Mouse (Mus musculus) intestine, embryonic 14.5 days (tissue): ENCODE measurements around the gene H2-Eb2. TPM values are rescaled to one million over a fixed set of nuclear protein-coding genes. Genes with fewer than 3 reads are reported as not detected.

ENCODE experiments used
- ATAC-seq: fragments of 200-750 bp; cut with Nextera tagmentation; replicated peaks from 2 replicates; pipeline ENCODE4 v1.8.0; 2017; ENCODE audit warnings: low read depth, moderate number of reproducible peaks, moderate TSS enrichment, moderate library complexity; ENCODE audit not compliant: low FRiP score, low TSS enrichment
- DNase-seq: peaks from one replicate; pipeline ENCODE4 v3.0.0-alpha.2; 2018; ENCODE audit warnings: low spot score
- H3K27ac ChIP-seq: fragments of 300-500 bp; sonication (generic); 2 replicates; pipeline ENCODE4 v1.5.1; 2014; ENCODE audit warnings: low read depth, mild to moderate bottlenecking, control low read depth
- H3K27me3 ChIP-seq: fragments of 300-500 bp; sonication (generic); replicated peaks from 2 replicates; pipeline ENCODE4 v1.6.1; 2014; ENCODE audit warnings: low read length, control low read depth; ENCODE audit not compliant: control insufficient read depth, insufficient read depth
- H3K36me3 ChIP-seq: fragments of 300-500 bp; sonication (generic); 2 replicates; pipeline ENCODE4 v1.6.1; 2014; ENCODE audit warnings: low read length, control low read depth; ENCODE audit not compliant: control insufficient read depth, insufficient read depth
- H3K4me1 ChIP-seq: fragments of 300-500 bp; sonication (generic); replicated peaks from 2 replicates; pipeline ENCODE4 v1.6.1; 2014; ENCODE audit warnings: low read length, control low read depth, mixed read lengths; ENCODE audit not compliant: control insufficient read depth, insufficient read depth
- H3K4me2 ChIP-seq: fragments of 300-500 bp; sonication (generic); 2 replicates; pipeline ENCODE4 v1.6.1; 2014; ENCODE audit warnings: low read length
- H3K4me3 ChIP-seq: fragments of 300-500 bp; sonication (generic); 2 replicates; pipeline ENCODE4 v1.5.1; 2014; ENCODE audit warnings: low read depth, low read length, control low read depth, mixed read lengths
- H3K9ac ChIP-seq: fragments of 300-500 bp; sonication (generic); 2 replicates; pipeline ENCODE4 v1.6.1; 2014; ENCODE audit warnings: mild to moderate bottlenecking, low read length
- H3K9me3 ChIP-seq: fragments of 300-500 bp; sonication (generic); 2 replicates; pipeline ENCODE4 v1.6.1; 2016; ENCODE audit warnings: low read length, control low read depth; ENCODE audit not compliant: control insufficient read depth
- WGBS: fragments of 180-500 bp; shearing (Covaris S2); extraction: QIAGEN DNeasy Blood & Tissue Kit; methylation state at CpG from one replicate; pipeline ENCODE4 v1.1.7; 2014; 5-methylcytosine and 5-hydroxymethylcytosine counted together
- polyA plus RNA-seq: library from polyadenylated mRNA; unstranded; fragments of >200 nt; fragmentation: Nextera tagmentation; extraction: Ambion mirVana; gene quantifications from 2 replicates; pipeline ENCODE4 v1.2.1, GENCODE M21; 2014

Gene H2-Eb2
- not detected in 2 replicates for polyA plus RNA-seq

DNA sequence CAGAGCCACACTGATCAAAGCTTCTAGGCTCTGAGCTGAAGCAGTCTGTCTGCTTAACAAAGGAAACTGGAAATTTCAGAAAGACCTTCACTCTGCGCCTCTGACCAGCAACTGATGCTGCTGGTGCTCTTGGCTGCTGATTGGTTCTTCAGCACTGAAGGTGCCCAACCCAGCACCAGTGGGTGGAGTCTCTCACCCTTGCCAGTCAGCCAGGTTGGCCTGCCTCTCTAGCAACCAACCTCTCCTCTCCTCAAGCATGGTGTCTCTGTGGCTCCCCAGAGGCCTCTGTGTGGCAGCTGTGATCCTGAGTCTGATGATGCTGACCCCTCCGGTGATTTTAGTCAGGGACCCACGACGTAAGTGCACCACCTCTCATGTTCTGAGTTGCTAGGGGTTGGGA lies at the start of gene H2-Eb2:
Gene H2-Eb2, plus strand, starts transcription at position 230 of the 400 bp plus-strand sequence.
- H3K27ac ChIP-seq, result no peak within 1 kb of the TSS
- no peaks in the 10 kb centered on the region for H3K9me3 ChIP-seq
- H3K36me3 ChIP-seq, result no peaks in the 10 kb centered on the region
- no peak within 1 kb of the TSS for H3K4me3 ChIP-seq
- 50% methylated on average over 4 of the region's 4 CpGs for WGBS
- no peaks in the 10 kb centered on the region for H3K4me1 ChIP-seq
- H3K9ac ChIP-seq, result no peak within 1 kb of the TSS
- H3K4me2 ChIP-seq, result no peak within 1 kb of the TSS
- ATAC-seq (no peak), DNase-seq (no peak)
- H3K27me3 ChIP-seq, result no peaks in the 10 kb centered on the region

DNA sequence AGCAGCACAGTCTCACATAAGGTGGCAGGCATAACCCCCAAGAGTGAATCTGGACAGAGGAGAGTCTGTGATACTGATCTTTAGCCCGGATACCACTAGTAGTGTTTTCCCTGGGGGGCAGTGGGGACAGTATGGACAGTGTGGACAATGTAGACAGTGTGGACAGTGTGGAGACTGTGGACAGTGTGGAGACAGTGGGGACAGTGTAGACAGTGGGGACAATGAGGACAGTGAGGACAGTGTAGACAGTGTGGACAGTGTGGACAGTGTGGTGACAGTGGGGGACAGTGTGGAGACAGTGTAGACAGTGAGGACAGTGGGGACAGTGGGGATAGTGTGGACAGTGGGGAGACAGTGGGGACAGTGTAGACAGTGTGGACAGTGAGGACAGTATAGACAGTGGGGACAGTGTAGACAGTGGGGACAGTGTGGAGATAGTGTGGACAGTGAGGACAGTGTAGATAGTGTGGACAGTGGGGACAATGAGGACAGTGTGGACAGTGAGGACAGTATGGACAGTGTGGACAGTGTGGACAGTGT lies 44.9 kb upstream of the H2-Eb2 start:
- Histone ChIP-seq H3K27ac (no peak overlapping the region), H3K4me1 (no peaks in the 10 kb centered on the region), H3K36me3 (no peaks in the 10 kb centered on the region), H3K9ac (no peak overlapping the region), H3K27me3 (no peaks in the 10 kb centered on the region), H3K4me3 (no peak overlapping the region), H3K4me2 (no peak overlapping the region), H3K9me3 (0 out of 2 replicates have a peak, but pooled peaks cover 2% of the 10 kb centered on the region)
- no peak for DNase-seq
- 80% methylated on average over 1 of the region's 1 CpGs for WGBS
- ATAC-seq, result no peak

DNA sequence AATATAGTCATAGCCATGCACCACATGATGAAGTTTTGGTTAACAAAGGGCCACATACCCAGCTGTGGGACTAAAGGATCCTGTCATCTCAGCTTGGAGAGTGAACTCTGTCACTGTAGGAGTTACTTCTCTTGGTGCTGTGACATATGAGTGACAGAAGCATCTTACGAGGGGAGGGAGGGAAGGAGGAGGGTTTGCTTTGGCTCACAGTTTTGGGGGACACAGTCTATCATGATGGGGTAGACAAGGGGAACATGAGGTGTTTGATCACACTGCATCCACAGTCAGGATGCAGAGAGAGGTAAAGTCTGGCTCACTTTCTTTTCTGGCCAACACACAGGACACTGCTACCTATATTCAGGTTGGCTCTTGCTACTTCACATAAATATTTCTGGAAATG lies 43.6 kb upstream of the H2-Eb2 start:
- Histone ChIP-seq H3K27me3 (no peaks in the 10 kb centered on the region), H3K27ac (no peak overlapping the region), H3K9me3 (0 out of 2 replicates have a peak, but pooled peaks cover 2% of the 10 kb centered on the region), H3K4me3 (no peak overlapping the region), H3K36me3 (no peaks in the 10 kb centered on the region), H3K4me1 (no peaks in the 10 kb centered on the region), H3K9ac (no peak overlapping the region), H3K4me2 (no peak overlapping the region)
- ATAC-seq (no peak), DNase-seq (no peak)
- whole genome bisulfite sequencing, result 88% methylated on average over 1 of the region's 1 CpGs

DNA sequence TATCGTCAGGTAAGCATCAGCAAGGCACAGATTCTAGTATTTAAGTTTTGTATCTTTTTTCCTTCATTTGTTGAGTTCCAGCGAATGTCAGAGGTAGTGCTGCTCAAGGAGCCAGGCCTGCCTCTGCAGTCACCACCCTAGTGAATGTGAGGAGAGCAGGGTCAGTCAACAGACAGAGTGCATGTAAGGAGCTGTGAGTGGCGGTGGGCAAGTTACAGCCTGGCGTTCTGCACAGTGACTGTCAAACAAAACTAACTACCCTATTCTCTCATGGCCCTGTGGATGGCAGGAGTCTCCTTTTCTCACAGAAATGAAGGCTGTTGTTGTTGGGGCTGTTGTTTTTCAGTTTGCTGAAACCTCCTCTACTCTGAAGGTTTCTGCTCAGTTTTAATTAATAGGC lies 40.1 kb upstream of the H2-Eb2 start:
- H3K27me3 ChIP-seq, result no peaks in the 10 kb centered on the region
- no peak overlapping the region for H3K4me2 ChIP-seq
- no peak overlapping the region for H3K4me3 ChIP-seq
- ATAC-seq (no peak), DNase-seq (no peak)
- no peak overlapping the region for H3K27ac ChIP-seq
- no peaks in the 10 kb centered on the region for H3K9me3 ChIP-seq
- no peaks in the 10 kb centered on the region for H3K4me1 ChIP-seq
- H3K9ac ChIP-seq, result no peak overlapping the region
- 73% methylated on average over 4 of the region's 4 CpGs for WGBS
- H3K36me3 ChIP-seq, result no peaks in the 10 kb centered on the region

DNA sequence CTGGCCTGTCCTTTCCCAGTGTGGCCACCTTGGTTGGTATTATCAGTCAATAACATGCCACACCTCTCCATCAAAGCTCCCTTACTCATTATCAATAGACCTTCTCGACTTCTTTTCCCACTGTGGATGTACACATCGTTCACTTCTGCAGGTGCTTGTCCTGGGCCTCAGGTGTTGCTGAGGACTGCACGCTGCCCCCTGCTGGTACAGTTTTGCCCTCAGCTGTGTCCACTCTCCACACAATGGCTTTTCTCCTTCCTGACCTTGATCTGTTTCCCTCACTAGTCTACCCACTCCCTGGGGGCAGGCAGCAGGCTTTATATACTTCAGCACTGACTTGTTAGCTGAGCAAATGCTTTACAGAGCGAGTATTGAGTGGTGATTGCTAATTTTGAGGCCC lies 39.6 kb upstream of the H2-Eb2 start:
- Histone ChIP-seq H3K9ac (no peak overlapping the region), H3K36me3 (no peaks in the 10 kb centered on the region), H3K4me2 (no peak overlapping the region), H3K4me1 (no peaks in the 10 kb centered on the region), H3K4me3 (no peak overlapping the region), H3K27ac (no peak overlapping the region), H3K9me3 (no peaks in the 10 kb centered on the region), H3K27me3 (no peaks in the 10 kb centered on the region)
- ATAC-seq (no peak), DNase-seq (no peak)
- WGBS, result 30% methylated on average over 4 of the region's 4 CpGs

DNA sequence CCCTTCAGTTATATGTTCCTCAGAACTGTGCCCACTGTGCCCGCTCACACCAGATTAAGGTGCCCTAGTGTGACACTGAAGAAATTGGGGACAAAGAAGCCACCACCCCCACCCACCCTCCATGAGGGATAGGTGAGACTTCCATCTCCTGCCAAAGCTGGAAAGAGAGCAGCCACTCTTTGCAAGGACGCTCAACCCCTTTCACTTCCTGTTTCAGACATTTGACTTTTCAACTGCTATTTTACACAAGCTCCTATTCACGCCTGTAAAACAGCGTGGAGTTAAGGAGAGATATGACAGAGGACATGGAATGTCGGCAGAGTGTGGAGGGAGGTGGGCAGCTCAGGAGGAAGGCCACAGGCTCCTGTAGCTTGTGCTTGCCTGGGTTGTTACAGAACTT lies 39.0 kb upstream of the H2-Eb2 start:
- no peak overlapping the region for H3K4me3 ChIP-seq
- no peak overlapping the region for H3K27ac ChIP-seq
- no peaks in the 10 kb centered on the region for H3K4me1 ChIP-seq
- H3K36me3 ChIP-seq, result no peaks in the 10 kb centered on the region
- WGBS, result 79% methylated on average over 5 of the region's 5 CpGs
- H3K4me2 ChIP-seq, result no peak overlapping the region
- no peaks in the 10 kb centered on the region for H3K27me3 ChIP-seq
- ATAC-seq (no peak), DNase-seq (no peak)
- H3K9ac ChIP-seq, result no peak overlapping the region
- no peaks in the 10 kb centered on the region for H3K9me3 ChIP-seq

DNA sequence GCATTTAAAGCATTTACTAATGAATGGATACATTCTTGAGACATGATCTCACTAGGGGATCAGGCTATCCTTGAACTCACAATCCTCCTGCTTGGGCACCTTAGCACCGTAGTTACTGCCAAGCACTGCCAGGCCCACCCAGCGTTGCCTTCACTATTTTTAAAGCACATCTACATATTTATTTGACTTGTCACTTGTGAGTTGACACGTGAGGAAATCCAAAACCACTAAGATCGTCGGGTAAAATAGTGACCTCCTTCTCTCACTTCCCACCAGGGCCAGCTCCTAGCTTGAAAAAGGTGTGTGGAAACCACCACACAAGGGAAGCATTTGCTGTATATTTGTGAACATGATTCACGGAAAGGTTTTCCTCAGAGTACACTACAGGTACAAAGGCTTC lies 38.5 kb upstream of the H2-Eb2 start:
- no peaks in the 10 kb centered on the region for H3K36me3 ChIP-seq
- 60% methylated on average over 6 of the region's 6 CpGs for WGBS
- no peak overlapping the region for H3K27ac ChIP-seq
- H3K27me3 ChIP-seq, result no peaks in the 10 kb centered on the region
- H3K4me2 ChIP-seq, result no peak overlapping the region
- DNase-seq, result no peak
- no peak overlapping the region for H3K4me3 ChIP-seq
- H3K9me3 ChIP-seq, result no peaks in the 10 kb centered on the region
- ATAC-seq, result no peak
- no peak overlapping the region for H3K9ac ChIP-seq
- H3K4me1 ChIP-seq, result no peaks in the 10 kb centered on the region

DNA sequence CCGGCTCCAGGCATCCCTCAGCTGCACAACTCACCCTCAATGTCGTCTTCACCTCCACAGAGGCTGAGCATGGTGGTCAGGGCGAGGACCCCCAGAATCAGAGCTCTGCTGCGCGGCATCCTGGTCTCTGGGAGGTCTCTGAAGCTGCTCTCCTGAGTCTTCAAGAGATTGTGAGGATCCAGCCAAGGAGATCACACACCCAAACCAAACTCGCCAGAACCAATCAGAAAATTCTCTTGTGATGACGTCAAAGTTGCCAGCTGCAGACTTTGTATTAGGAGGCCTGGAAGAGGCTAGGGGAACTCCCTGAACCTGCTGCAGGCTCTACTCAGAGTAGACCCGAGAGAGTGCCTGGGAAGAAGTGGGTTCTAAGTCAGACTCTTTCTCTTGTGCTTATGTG lies 37.8 kb upstream of the H2-Eb2 start, which contains the start of gene H2-Aa:
Gene H2-Aa, minus strand, starts transcription at position 176 of the 400 bp plus-strand sequence.
- Histone ChIP-seq H3K4me2 (no peak within 1 kb of the TSS), H3K4me1 (no peaks in the 10 kb centered on the region), H3K27me3 (no peaks in the 10 kb centered on the region), H3K27ac (no peak within 1 kb of the TSS), H3K9ac (no peak within 1 kb of the TSS), H3K9me3 (no peaks in the 10 kb centered on the region), H3K4me3 (no peak within 1 kb of the TSS), H3K36me3 (no peaks in the 10 kb centered on the region)
- WGBS, result 15% methylated on average over 8 of the region's 8 CpGs
- ATAC-seq, result peak; percentile 55; the same call in 1 of the 2 replicates
- peak; percentile 84 for DNase-seq

DNA sequence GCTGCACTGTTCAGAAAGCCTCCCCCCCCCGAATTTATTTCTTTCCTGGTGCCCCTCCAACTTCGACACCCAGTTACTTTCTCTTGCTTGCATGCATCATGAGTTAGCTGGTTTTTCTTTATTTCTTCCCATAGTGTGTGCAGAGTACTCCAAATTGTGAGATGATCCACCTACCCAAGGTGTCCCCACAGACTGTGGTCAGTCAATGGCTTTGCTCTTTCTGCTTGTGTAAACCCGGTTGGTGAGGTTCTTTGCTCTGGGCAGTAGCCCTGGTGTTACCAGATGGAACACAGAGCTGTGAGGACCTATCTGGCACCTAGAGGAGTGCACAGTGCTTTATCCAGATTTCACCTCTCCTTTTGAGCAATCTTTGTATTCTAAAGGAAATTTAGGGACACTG lies 37.3 kb upstream of the H2-Eb2 start:
- Histone ChIP-seq H3K4me1 (no peaks in the 10 kb centered on the region), H3K4me3 (no peak overlapping the region), H3K27me3 (no peaks in the 10 kb centered on the region), H3K9ac (no peak overlapping the region), H3K9me3 (no peaks in the 10 kb centered on the region), H3K27ac (no peak overlapping the region), H3K4me2 (no peak overlapping the region), H3K36me3 (no peaks in the 10 kb centered on the region)
- no peak for ATAC-seq
- WGBS, result 70% methylated on average over 3 of the region's 3 CpGs
- no peak for DNase-seq
